Mouse (Mus musculus) stomach, embryonic 16.5 days (tissue): ENCODE data around the gene Bcs1l. TPM values are rescaled to one million over a fixed set of nuclear protein-coding genes. Genes with fewer than 3 reads are reported as not detected.

Experiments
- ATAC-seq: fragments of 200-750 bp; cut with Nextera tagmentation; 2 replicates; pipeline ENCODE4 v1.8.0; 2017; ENCODE audit warnings: moderate number of reproducible peaks, moderate TSS enrichment; ENCODE audit not compliant: insufficient read depth, low FRiP score
- H3K27ac ChIP-seq: fragments of 300-500 bp; sonication (generic); 2 replicates; pipeline ENCODE4 v1.5.1; 2014; ENCODE audit warnings: low read length
- H3K27me3 ChIP-seq: fragments of 300-500 bp; sonication (generic); 2 replicates; pipeline ENCODE4 v1.6.1; 2014; ENCODE audit warnings: low read length, control low read depth, mixed read lengths; ENCODE audit not compliant: control insufficient read depth, insufficient read depth
- H3K36me3 ChIP-seq: fragments of 300-500 bp; sonication (generic); 2 replicates; pipeline ENCODE4 v1.6.1; 2014; ENCODE audit warnings: low read length; ENCODE audit not compliant: control insufficient read depth, insufficient read depth
- H3K4me1 ChIP-seq: fragments of 300-500 bp; sonication (generic); 2 replicates; pipeline ENCODE4 v1.6.1; 2014; ENCODE audit warnings: low read length, control low read depth, mixed read lengths; ENCODE audit not compliant: control insufficient read depth, insufficient read depth
- H3K4me2 ChIP-seq: fragments of 300-500 bp; sonication (generic); 2 replicates; pipeline ENCODE4 v1.6.1; 2014; ENCODE audit warnings: low read depth, low read length, mixed read lengths
- H3K4me3 ChIP-seq: fragments of 300-500 bp; sonication (generic); replicated peaks from 2 replicates; pipeline ENCODE4 v1.5.1; 2014; ENCODE audit warnings: mild to moderate bottlenecking, low read length
- H3K9ac ChIP-seq: fragments of 300-500 bp; sonication (generic); 2 replicates; pipeline ENCODE4 v1.6.1; 2014; ENCODE audit warnings: low read length
- H3K9me3 ChIP-seq: fragments of 300-500 bp; sonication (generic); replicated peaks from 2 replicates; pipeline ENCODE4 v1.6.1; 2016; ENCODE audit warnings: low read length, control low read depth; ENCODE audit not compliant: control insufficient read depth
- WGBS: fragments of 180-500 bp; shearing (Covaris S2); extraction: QIAGEN DNeasy Blood & Tissue Kit; methylation state at CpG from one replicate; pipeline ENCODE4 v1.1.7; 2014; 5-methylcytosine and 5-hydroxymethylcytosine counted together
- microRNA-seq: library from miRNA; unstranded; fragments of <30 nt; microRNA quantifications from one replicate; pipeline ENCODE4, GENCODE M21; 2016
- polyA plus RNA-seq: library from polyadenylated mRNA; unstranded; fragments of >200 nt; fragmentation: Nextera tagmentation; extraction: Ambion mirVana; gene quantifications from 2 replicates; pipeline ENCODE4 v1.2.1, GENCODE M21; 2015

Bcs1l gene
- polyA plus RNA-seq, 1 experiment from 2014 or later = 17.2 TPM

- 86% methylated on average over 4 of the region's 4 CpGs for WGBS
- Histone ChIP-seq H3K27me3 (no peaks in the 10 kb centered on the region), H3K4me3 (no peak overlapping the region), H3K9ac (no peak overlapping the region), H3K27ac (no peak overlapping the region), H3K4me1 (no peaks in the 10 kb centered on the region), H3K36me3 (no peaks in the 10 kb centered on the region), H3K4me2 (no peak overlapping the region), H3K9me3 (no peaks in the 10 kb centered on the region)
- no peak for ATAC-seq
These were observed 44.6 kb downstream of the Bcs1l start for GRCm38 (mm10) chr1:74632734-74633133.

Small RNA genes within 50 kb of the gene (microRNA-seq; reads per million reads assigned to microRNA genes)
- gene Gm25035 = not detected

Other genes with a start within 250 kb of the Bcs1l start
- gene Catip, start 226.2 kb upstream of the Bcs1l start, polyA plus RNA-seq = 0.66 and 0.77 TPM in 2 replicates
- 7.7 and 8.7 TPM in 2 replicates for gene Slc11a1, start 213.1 kb upstream of the Bcs1l start, polyA plus RNA-seq
- 77.9 and 88.9 TPM in 2 replicates for gene Ctdsp1, start 196.8 kb upstream of the Bcs1l start, polyA plus RNA-seq
- gene Vil1, start 178.9 kb upstream of the Bcs1l start, polyA plus RNA-seq = 29.1 and 29.8 TPM in 2 replicates
- 45.8 and 46.3 TPM in 2 replicates for gene Cnot9, start 82.2 kb upstream of the Bcs1l start, polyA plus RNA-seq
- gene Plcd4, start 45.4 kb upstream of the Bcs1l start, polyA plus RNA-seq = 0.25 and 0.93 TPM in 2 replicates
- 26.4 and 27.0 TPM in 2 replicates for gene Usp37, start 44.0 kb upstream of the Bcs1l start, polyA plus RNA-seq
- 5.0 and 5.3 TPM in 2 replicates for gene Zfp142, start within 50 bp of the Bcs1l start, polyA plus RNA-seq
- 32.1 and 33.2 TPM in 2 replicates for gene Rnf25, start 13.1 kb downstream of the Bcs1l start, polyA plus RNA-seq
- gene Stk36, start 13.2 kb downstream of the Bcs1l start, polyA plus RNA-seq = 5.2 and 5.4 TPM in 2 replicates
- gene Ttll4, start 73.5 kb downstream of the Bcs1l start, polyA plus RNA-seq = 11.4 and 14.4 TPM in 2 replicates
- gene Cyp27a1, start 125.3 kb downstream of the Bcs1l start, polyA plus RNA-seq = 10.4 and 11.3 TPM in 2 replicates
- 0.31 and 1.8 TPM in 2 replicates for gene Prkag3, start 160.9 kb downstream of the Bcs1l start, polyA plus RNA-seq
- 2.4 and 2.8 TPM in 2 replicates for gene Wnt6, start 183.6 kb downstream of the Bcs1l start, polyA plus RNA-seq
- gene Wnt10a, start 203.2 kb downstream of the Bcs1l start, polyA plus RNA-seq = 2.9 and 3.2 TPM in 2 replicates